Mouse (Mus musculus) intestine, embryonic 14.5 days (tissue): ENCODE measurements around the gene Klhl12. TPM values are rescaled to one million over a fixed set of nuclear protein-coding genes. Genes with fewer than 3 reads are reported as not detected.

Experiments
- polyA plus RNA-seq: library from polyadenylated mRNA; unstranded; fragments of >200 nt; fragmentation: Nextera tagmentation; extraction: Ambion mirVana; gene quantifications from 2 replicates; pipeline ENCODE4 v1.2.1, GENCODE M21; 2014

Klhl12 gene
- polyA plus RNA-seq, 1 experiment from 2014 or later: 18.9 TPM

Other genes with a start within 250 kb of the Klhl12 start
- gene Adora1, start 220.1 kb upstream of the Klhl12 start, polyA plus RNA-seq: 1.7 and 2.0 TPM in 2 replicates
- 0.16 TPM in 1 of 2 replicates, not detected in the other for gene Myog, start 165.5 kb upstream of the Klhl12 start, polyA plus RNA-seq
- 4.3 and 4.5 TPM in 2 replicates for gene Ppfia4, start 122.6 kb upstream of the Klhl12 start, polyA plus RNA-seq
- gene Tmem183a, start 93.6 kb upstream of the Klhl12 start, polyA plus RNA-seq: 89.2 and 93.4 TPM in 2 replicates
- gene 4933406M09Rik, start 69.6 kb upstream of the Klhl12 start, polyA plus RNA-seq: 0.09 TPM in 1 of 2 replicates, not detected in the other
- gene Cyb5r1, start 50.0 kb upstream of the Klhl12 start, polyA plus RNA-seq: 34.9 and 38.3 TPM in 2 replicates
- gene Adipor1, start 40.2 kb upstream of the Klhl12 start, polyA plus RNA-seq: 80.1 and 80.6 TPM in 2 replicates
- gene Rabif, start 39.1 kb downstream of the Klhl12 start, polyA plus RNA-seq: 41.8 and 48.0 TPM in 2 replicates
- not detected in 2 replicates for gene Mgat4e, start 94.2 kb downstream of the Klhl12 start, polyA plus RNA-seq
- gene Kdm5b, start 104.6 kb downstream of the Klhl12 start, polyA plus RNA-seq: 54.2 and 59.9 TPM in 2 replicates
- 2.1 and 2.9 TPM in 2 replicates for gene Syt2, start 191.1 kb downstream of the Klhl12 start, polyA plus RNA-seq